Mouse (Mus musculus) heart, embryonic 16.5 days (tissue): Measurements from ENCODE around the gene Cldn3. TPM values are rescaled to one million over a fixed set of nuclear protein-coding genes. Genes with fewer than 3 reads are reported as not detected.

ENCODE experiments used
- ATAC-seq: fragments of 200-750 bp; cut with Nextera tagmentation; replicated peaks from 2 replicates; pipeline ENCODE4 v1.8.0; 2017; ENCODE audit warnings: moderate number of reproducible peaks; ENCODE audit not compliant: insufficient read depth, low FRiP score; ENCODE audit errors: extremely low read depth
- H3K27ac ChIP-seq: fragments of 300-500 bp; sonication (generic); 2 replicates; pipeline ENCODE4 v1.5.1; 2014; ENCODE audit warnings: mild to moderate bottlenecking, low read length, control low read depth, moderate library complexity
- H3K27me3 ChIP-seq: fragments of 300-500 bp; sonication (generic); 2 replicates; pipeline ENCODE4 v1.6.1; 2014; ENCODE audit warnings: low read length, mixed read lengths; ENCODE audit not compliant: control insufficient read depth, insufficient read depth
- H3K36me3 ChIP-seq: fragments of 300-500 bp; sonication (generic); 2 replicates; pipeline ENCODE4 v1.6.1; 2014; ENCODE audit not compliant: control insufficient read depth, insufficient read depth
- H3K4me1 ChIP-seq: fragments of 300-500 bp; sonication (generic); 2 replicates; pipeline ENCODE4 v1.6.1; 2014; ENCODE audit warnings: low read length, mixed read lengths; ENCODE audit not compliant: control insufficient read depth, insufficient read depth
- H3K4me2 ChIP-seq: fragments of 300-500 bp; sonication (generic); 2 replicates; pipeline ENCODE4 v1.6.1; 2014; ENCODE audit warnings: low read depth, mild to moderate bottlenecking, control low read depth, low read length
- H3K4me3 ChIP-seq: fragments of 300-500 bp; sonication (generic); 2 replicates; pipeline ENCODE4 v1.5.1; 2014; ENCODE audit warnings: mild to moderate bottlenecking, control low read depth, low read length
- H3K9ac ChIP-seq: fragments of 300-500 bp; sonication (generic); 2 replicates; pipeline ENCODE4 v1.6.1; 2014; ENCODE audit warnings: low read length, control low read depth
- H3K9me3 ChIP-seq: fragments of 300-500 bp; sonication (generic); replicated peaks from 2 replicates; pipeline ENCODE4 v1.6.1; 2016; ENCODE audit warnings: low read length; ENCODE audit not compliant: control insufficient read depth
- WGBS: fragments of 180-500 bp; shearing (Covaris S2); extraction: QIAGEN DNeasy Blood & Tissue Kit; methylation state at CpG from one replicate; pipeline ENCODE4 v1.1.7; 2014; 5-methylcytosine and 5-hydroxymethylcytosine counted together
- polyA plus RNA-seq: library from polyadenylated mRNA; unstranded; fragments of >200 nt; fragmentation: Nextera tagmentation; extraction: Ambion mirVana; gene quantifications from 2 replicates; pipeline ENCODE4 v1.2.1, GENCODE M21; 2015

The Cldn3 gene
- polyA plus RNA-seq, 1 experiment from 2014 or later: 8.0 TPM

DNA sequence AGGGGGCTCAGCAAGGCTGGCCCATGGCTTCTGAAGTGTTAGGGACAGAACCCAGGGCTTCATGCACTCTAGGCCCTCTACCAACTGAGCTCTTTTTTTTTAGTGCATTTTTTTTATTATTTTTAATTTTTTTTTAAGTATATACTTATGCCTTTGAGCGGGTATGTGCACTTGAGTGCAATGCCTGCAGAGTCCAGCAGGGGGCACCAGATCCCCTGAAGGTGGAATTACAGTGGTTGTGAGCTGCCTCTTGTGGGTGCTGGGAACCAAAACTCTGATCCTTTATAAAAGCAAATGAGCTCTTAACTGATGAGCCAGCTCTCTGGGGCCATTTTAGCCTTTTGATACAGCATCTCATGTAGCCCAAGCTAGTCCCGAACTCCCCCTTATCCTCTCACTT is 48.6 kb downstream of the Cldn3 start:
- Histone ChIP-seq H3K9ac (no peak overlapping the region), H3K4me3 (no peak overlapping the region), H3K27me3 (no peaks in the 10 kb centered on the region), H3K4me1 (no peaks in the 10 kb centered on the region; the same call in 1 of the 2 replicates), H3K27ac (no peak overlapping the region), H3K9me3 (no peaks in the 10 kb centered on the region), H3K4me2 (no peak overlapping the region), H3K36me3 (peaks cover 2% of the 10 kb centered on the region; the same call in 1 of the 2 replicates)
- ATAC-seq: no peak
- 96% methylated on average over 2 of the region's 2 CpGs for WGBS

- no peak overlapping the region for H3K9ac ChIP-seq
- H3K36me3 ChIP-seq: peaks cover 2% of the 10 kb centered on the region; the same call in 1 of the 2 replicates
- WGBS: 59% methylated on average over 18 of the region's 18 CpGs
- no peak overlapping the region for H3K4me2 ChIP-seq
- no peak for ATAC-seq
- no peaks in the 10 kb centered on the region for H3K4me1 ChIP-seq
- H3K27me3 ChIP-seq: no peaks in the 10 kb centered on the region
- no peaks in the 10 kb centered on the region for H3K9me3 ChIP-seq
- no peak overlapping the region for H3K27ac ChIP-seq
- H3K4me3 ChIP-seq: no peak overlapping the region
These were observed 49.8 kb downstream of the Cldn3 start for GRCm38 (mm10) chr5:135035608-135036359.

Other genes starting within 250 kb of the Cldn3 start
- gene Eln, start 238.9 kb upstream of the Cldn3 start, polyA plus RNA-seq: 285 and 435 TPM in 2 replicates
- not detected in 2 replicates for gene Tmem270, start 79.5 kb upstream of the Cldn3 start, polyA plus RNA-seq
- 0.70 and 0.84 TPM in 2 replicates for gene Cldn13, start 70.7 kb upstream of the Cldn3 start, polyA plus RNA-seq
- gene Mettl27, start 53.8 kb upstream of the Cldn3 start, polyA plus RNA-seq: 9.1 and 10.5 TPM in 2 replicates
- gene Cldn4, start 39.3 kb upstream of the Cldn3 start, polyA plus RNA-seq: 3.1 TPM in 2 replicates
- 74.5 and 78.6 TPM in 2 replicates for gene Abhd11, start 22.9 kb downstream of the Cldn3 start, polyA plus RNA-seq
- 6.0 and 7.4 TPM in 2 replicates for gene Stx1a, start 37.3 kb downstream of the Cldn3 start, polyA plus RNA-seq
- gene Dnajc30, start 78.0 kb downstream of the Cldn3 start, polyA plus RNA-seq: 28.8 and 30.9 TPM in 2 replicates
- gene Bud23, start 78.7 kb downstream of the Cldn3 start, polyA plus RNA-seq: 59.7 and 70.4 TPM in 2 replicates
- gene Vps37d, start 92.1 kb downstream of the Cldn3 start, polyA plus RNA-seq: 1.8 and 2.4 TPM in 2 replicates
- 2.2 and 2.4 TPM in 2 replicates for gene Mlxipl, start 103.7 kb downstream of the Cldn3 start, polyA plus RNA-seq
- gene Tbl2, start 163.4 kb downstream of the Cldn3 start, polyA plus RNA-seq: 18.9 and 20.3 TPM in 2 replicates
- 40.1 and 47.7 TPM in 2 replicates for gene Bcl7b, start 182.1 kb downstream of the Cldn3 start, polyA plus RNA-seq
- 21.1 and 22.9 TPM in 2 replicates for gene Baz1b, start 201.1 kb downstream of the Cldn3 start, polyA plus RNA-seq